Mouse (Mus musculus): Measurements from ENCODE around the gene Calm3. TPM values are rescaled to one million over a fixed set of nuclear protein-coding genes. Genes with fewer than 3 reads are reported as not detected.
A peak's percentile ranks its signal among the peaks of the same experiment; 100 is the strongest.
"Not testable (repeated sequence)": the region's sequence is repeated elsewhere in the genome, so short reads cannot be mapped to it uniquely, and the experiment has no call there.

Calm3 gene
- polyA plus RNA-seq (2015; fragmentation: Nextera tagmentation; extraction: Ambion mirVana), result 101 and 113 TPM in 2 replicates

DNA sequence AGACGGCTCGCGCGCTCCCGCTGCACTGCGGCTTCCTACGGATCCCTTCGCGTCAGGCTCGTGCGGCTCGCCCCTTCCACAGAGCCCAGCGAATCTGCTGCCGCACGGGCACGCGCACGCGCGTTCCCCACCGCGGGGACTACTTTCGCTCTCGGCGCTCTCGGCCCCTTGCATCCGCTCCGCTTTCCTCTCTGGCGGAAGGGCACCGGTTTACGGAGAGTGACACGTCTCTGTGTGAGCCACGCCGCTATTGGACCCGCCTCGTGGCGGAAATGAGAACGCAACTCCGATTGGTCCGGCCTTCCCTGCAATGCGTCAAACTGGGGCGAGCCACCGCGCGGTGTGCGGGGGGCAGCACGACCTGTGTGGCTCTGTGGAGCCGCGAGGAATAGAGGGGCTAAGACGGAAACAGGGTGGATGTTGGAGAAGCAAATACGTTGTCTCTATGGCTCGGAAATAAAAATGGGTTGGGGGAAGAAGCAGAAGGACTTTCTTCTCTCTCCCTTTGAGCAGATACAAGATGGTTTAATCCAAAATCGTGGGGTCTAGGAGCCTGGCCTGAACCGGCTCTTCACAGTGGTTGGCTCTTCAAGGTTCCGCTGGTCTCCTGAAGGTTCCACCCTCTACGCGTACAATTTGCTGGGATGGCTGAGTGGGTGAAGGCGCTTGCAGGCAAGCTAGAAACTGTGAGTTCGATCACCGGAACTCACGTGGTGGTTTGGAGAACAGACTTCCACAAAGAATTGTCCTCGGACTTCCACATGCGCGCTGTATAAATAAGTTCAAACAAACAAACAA lies at the start of gene Calm3:
Gene Calm3, minus strand, starts transcription at position 78 of the 798 bp plus-strand sequence.
- H3K4me3 ChIP-seq (replicated peaks), result peak within 1 kb of the TSS; percentile 98
- no peaks in the 10 kb centered on the region for H3K9me3 ChIP-seq
- peak; percentile 88 for ATAC-seq (ENCODE audit: insufficient read depth, low FRiP score, low read depth)
- peaks cover 38% of the 10 kb centered on the region for H3K4me1 ChIP-seq
- H3K9ac ChIP-seq, result peak within 1 kb of the TSS; percentile 97
- peak within 1 kb of the TSS; percentile 78 for H3K4me2 ChIP-seq
- H3K27ac ChIP-seq, result peak within 1 kb of the TSS; percentile 97
- WGBS, result 2% methylated on average over 64 of the region's 64 CpGs
- no peaks in the 10 kb centered on the region for H3K36me3 ChIP-seq
- H3K27me3 ChIP-seq (replicated peaks), result no peaks in the 10 kb centered on the region

DNA sequence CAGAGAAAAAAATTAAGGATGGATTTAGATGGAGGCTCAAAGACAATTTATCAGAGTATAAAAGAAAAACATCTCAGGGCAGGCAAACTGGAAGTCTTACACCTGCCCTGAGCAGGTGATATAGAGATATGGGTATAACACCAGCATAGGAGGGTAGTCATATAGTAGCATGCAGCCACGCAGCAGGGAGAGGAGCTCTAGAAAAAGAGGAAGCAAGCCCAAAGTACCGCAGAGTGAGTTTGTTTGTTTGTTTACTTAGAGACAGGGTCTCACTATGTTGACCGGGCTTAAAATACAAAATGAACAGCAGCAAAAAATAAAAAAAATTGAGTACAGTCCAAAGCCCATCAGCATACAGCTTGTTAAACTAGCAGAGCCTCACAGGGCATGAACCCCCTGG lies 47.2 kb upstream of the Calm3 start:
- WGBS, result 80% methylated on average over 3 of the region's 3 CpGs
- no peaks in the 10 kb centered on the region for H3K9me3 ChIP-seq
- H3K27ac ChIP-seq, result no peak overlapping the region
- H3K36me3 ChIP-seq, result no peaks in the 10 kb centered on the region
- no peaks in the 10 kb centered on the region for H3K4me1 ChIP-seq
- H3K4me2 ChIP-seq, result no peak overlapping the region
- H3K27me3 ChIP-seq (replicated peaks), result no peaks in the 10 kb centered on the region
- no peak overlapping the region for H3K4me3 ChIP-seq (replicated peaks)
- no peak for ATAC-seq (ENCODE audit: insufficient read depth, low FRiP score, low read depth)
- H3K9ac ChIP-seq, result no peak overlapping the region

DNA sequence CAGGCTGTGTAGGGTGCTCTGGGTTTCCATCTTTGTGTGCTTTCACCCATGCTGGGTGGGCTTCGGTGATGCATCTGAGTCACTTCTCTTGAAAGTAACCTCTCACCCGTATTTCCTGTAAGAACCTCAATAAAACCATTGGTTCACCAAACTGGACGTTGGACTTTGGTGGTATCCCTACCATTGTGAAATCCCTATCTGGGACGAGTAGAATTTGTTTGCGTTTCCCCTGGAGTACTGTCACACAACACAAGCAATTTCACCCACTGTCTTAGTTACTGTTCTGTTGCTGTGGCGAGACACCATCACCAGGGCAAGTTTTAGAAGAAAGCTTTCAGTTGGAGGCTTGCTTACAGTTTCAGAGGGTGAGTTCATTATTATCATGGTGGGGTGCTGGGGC lies 44.5 kb upstream of the Calm3 start:
- Histone ChIP-seq H3K27ac (no peak overlapping the region), H3K36me3 (no peaks in the 10 kb centered on the region), H3K4me1 (no peaks in the 10 kb centered on the region), H3K4me3 (replicated peaks) (no peak overlapping the region), H3K4me2 (no peak overlapping the region), H3K9ac (no peak overlapping the region), H3K27me3 (replicated peaks) (no peaks in the 10 kb centered on the region), H3K9me3 (no peaks in the 10 kb centered on the region)
- ATAC-seq (ENCODE audit: insufficient read depth, low FRiP score, low read depth), result no peak
- 81% methylated on average over 6 of the region's 6 CpGs for WGBS

DNA sequence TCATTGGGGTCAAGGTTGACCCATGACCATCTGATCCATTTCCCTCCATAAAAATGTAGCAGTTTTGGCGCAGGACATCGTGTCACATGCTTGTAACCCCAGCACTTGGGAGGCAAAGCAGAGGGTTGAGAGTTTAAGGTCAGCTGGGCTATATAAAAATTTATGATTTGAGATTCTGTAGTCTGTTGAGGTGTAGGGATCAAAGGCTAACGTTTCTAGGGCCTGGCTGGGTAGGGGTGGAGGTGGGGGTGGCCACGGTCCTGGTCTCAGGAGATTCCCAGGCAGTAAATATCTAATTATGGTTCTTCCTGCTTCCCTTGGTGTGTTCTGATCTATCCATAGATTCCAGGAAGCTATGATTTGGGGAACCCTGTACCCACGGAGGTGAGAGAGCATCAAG lies 37.8 kb upstream of the Calm3 start:
- Histone ChIP-seq H3K4me3 (replicated peaks) (no peak overlapping the region), H3K27me3 (replicated peaks) (no peaks in the 10 kb centered on the region), H3K4me1 (peaks cover 4% of the 10 kb centered on the region; the same call in 1 of the 2 replicates), H3K9ac (no peak overlapping the region), H3K36me3 (no peaks in the 10 kb centered on the region), H3K4me2 (no peak overlapping the region), H3K27ac (no peak overlapping the region), H3K9me3 (no peaks in the 10 kb centered on the region)
- WGBS, result 71% methylated on average over 5 of the region's 5 CpGs
- no peak for ATAC-seq (ENCODE audit: insufficient read depth, low FRiP score, low read depth)

- H3K4me2 ChIP-seq, result no peak within 1 kb of the TSS
- no peak within 1 kb of the TSS for H3K9ac ChIP-seq
- H3K27me3 ChIP-seq (replicated peaks), result no peaks in the 10 kb centered on the region
- ATAC-seq (ENCODE audit: insufficient read depth, low FRiP score, low read depth), result peak; percentile 53; the same call in 1 of the 2 replicates
- no peaks in the 10 kb centered on the region for H3K9me3 ChIP-seq
- no peak within 1 kb of the TSS for H3K27ac ChIP-seq
- H3K36me3 ChIP-seq, result no peaks in the 10 kb centered on the region
- H3K4me3 ChIP-seq (replicated peaks), result no peak within 1 kb of the TSS
- H3K4me1 ChIP-seq, result peaks cover 4% of the 10 kb centered on the region; the same call in 1 of the 2 replicates
- 23% methylated on average over 17 of the region's 17 CpGs for whole genome bisulfite sequencing
Measured at GRCm38 (mm10) chr7:16959539-16960187, 35.7 kb upstream of the Calm3 start, which contains the start of gene Pnmal1. Pnmal1 (plus strand) TSS chr7:16959679.

DNA sequence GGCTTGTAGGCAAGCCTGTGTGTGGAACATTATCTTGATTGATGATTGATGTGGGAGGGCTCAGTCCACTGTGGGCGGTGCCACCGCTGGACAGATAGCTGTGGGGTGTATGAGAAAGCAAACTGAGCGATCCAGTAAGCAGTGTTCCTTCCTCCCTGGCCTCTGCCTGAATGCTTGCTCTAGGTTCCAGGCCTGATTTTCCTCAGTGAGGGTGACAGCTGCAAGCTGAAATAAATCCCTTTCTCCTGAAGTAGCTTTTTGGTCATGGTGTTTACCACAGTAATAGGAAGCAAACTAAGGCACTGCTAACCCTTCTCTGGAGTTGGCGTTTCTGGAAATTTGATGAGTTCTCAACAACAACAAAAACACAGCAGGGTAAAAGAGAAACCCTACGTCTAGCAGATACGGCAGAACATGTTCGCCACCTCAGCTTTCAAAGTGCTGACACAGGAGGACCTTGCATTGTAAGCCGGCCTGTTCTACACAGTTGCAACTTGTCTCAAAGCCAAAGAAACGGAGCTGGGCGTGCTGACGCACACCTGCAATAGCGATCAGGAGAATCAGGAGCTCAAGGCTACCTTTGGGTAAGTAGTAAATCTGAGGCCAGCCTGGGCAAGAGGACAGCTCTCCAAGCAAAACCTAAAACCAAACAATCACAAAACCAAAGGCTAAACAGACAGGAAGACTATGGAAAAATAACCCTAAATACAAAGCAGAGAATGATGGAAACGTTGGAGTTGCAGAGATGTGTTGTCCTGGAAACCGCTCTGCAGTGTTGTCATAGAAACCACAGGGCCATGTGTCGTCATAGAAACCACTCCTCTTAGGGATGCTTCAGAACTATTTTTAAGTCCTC lies 32.7 kb upstream of the Calm3 start:
- H3K4me1 ChIP-seq, result peaks cover 4% of the 10 kb centered on the region; the same call in 1 of the 2 replicates
- 67% methylated on average over 15 of the region's 15 CpGs for WGBS

GRCm38 (mm10) chr7:16955712-16956111 lies 31.8 kb upstream of the Calm3 start:
- H3K36me3 ChIP-seq, result no peaks in the 10 kb centered on the region
- 62% methylated on average over 4 of the region's 4 CpGs for WGBS
- H3K9me3 ChIP-seq, result no peaks in the 10 kb centered on the region
- H3K4me3 ChIP-seq (replicated peaks), result no peak overlapping the region
- H3K27me3 ChIP-seq (replicated peaks), result no peaks in the 10 kb centered on the region
- peaks cover 4% of the 10 kb centered on the region; the same call in 1 of the 2 replicates for H3K4me1 ChIP-seq
- no peak for ATAC-seq (ENCODE audit: insufficient read depth, low FRiP score, low read depth)
- no peak overlapping the region for H3K27ac ChIP-seq
- H3K4me2 ChIP-seq, result no peak overlapping the region
- no peak overlapping the region for H3K9ac ChIP-seq

More for the DNA sequence above, 32.7 kb upstream of the Calm3 start:
- Histone ChIP-seq H3K4me2 (no peak overlapping the region), H3K36me3 (no peaks in the 10 kb centered on the region), H3K9me3 (no peaks in the 10 kb centered on the region), H3K4me3 (replicated peaks) (no peak overlapping the region), H3K27ac (no peak overlapping the region), H3K27me3 (replicated peaks) (no peaks in the 10 kb centered on the region), H3K9ac (no peak overlapping the region)
- ATAC-seq (ENCODE audit: insufficient read depth, low FRiP score, low read depth), result no peak

- ATAC-seq (ENCODE audit: insufficient read depth, low FRiP score, low read depth), result not testable (repeated sequence)
Measured at GRCm38 (mm10) chr7:16953776-16954175, 29.9 kb upstream of the Calm3 start.

DNA sequence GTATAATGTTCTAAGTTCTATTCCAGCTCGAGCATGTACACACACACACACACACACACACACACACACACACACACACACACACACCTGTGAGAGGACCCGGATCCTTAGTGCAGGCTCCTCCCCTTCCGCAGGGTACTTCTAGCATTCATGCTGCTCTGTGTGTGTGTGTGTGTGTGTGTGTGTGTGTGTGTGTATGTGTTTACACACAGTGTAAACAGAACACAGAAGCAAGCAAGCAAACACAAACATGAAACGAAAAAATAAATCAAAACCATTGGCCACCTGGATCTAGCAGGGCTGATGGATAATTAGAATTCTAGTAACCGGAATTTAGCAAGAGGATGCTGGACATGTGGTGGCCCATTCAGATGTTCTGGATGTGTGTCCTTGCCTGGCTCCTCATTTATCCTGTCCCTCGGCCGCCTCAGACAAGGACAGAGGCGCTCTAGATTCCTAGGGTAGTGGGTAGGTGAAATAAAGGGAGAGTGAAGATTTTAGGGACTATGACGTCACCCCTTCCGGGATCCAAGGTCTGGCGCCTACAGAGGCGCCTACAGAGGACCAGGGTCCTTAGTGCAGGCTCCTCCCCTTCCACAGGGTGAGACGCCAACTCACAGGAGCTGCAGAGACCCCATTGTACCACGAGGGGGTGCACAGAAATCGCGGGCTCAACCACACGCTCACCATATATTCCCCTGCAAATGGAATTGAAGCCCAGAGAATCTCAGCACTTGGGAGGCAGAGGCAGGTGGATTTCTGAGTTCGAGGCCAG lies 27.1 kb upstream of the Calm3 start:
- H3K27me3 ChIP-seq (replicated peaks), result peaks cover 27% of the 10 kb centered on the region
- 18% methylated on average over 18 of the region's 18 CpGs for WGBS
- no peak overlapping the region for H3K9ac ChIP-seq
- ATAC-seq (ENCODE audit: insufficient read depth, low FRiP score, low read depth), result peak; percentile 48
- no peak overlapping the region for H3K4me3 ChIP-seq (replicated peaks)
- H3K9me3 ChIP-seq, result no peaks in the 10 kb centered on the region
- no peaks in the 10 kb centered on the region for H3K36me3 ChIP-seq
- 0 out of 2 replicates have a peak overlapping the region, but pooled peaks have one; percentile 22 for H3K4me2 ChIP-seq
- peaks cover 38% of the 10 kb centered on the region for H3K4me1 ChIP-seq
- no peak overlapping the region for H3K27ac ChIP-seq

More at GRCm38 (mm10) chr7:16953776-16954175, 29.9 kb upstream of the Calm3 start:
- not testable (repeated sequence) for H3K9ac ChIP-seq; H3K27ac ChIP-seq; H3K4me2 ChIP-seq; H3K27me3 ChIP-seq (replicated peaks); H3K9me3 ChIP-seq; H3K4me3 ChIP-seq (replicated peaks); H3K36me3 ChIP-seq
- 60% methylated on average over 2 of the region's 2 CpGs for WGBS
- peaks cover 12% of the 10 kb centered on the region for H3K4me1 ChIP-seq

DNA sequence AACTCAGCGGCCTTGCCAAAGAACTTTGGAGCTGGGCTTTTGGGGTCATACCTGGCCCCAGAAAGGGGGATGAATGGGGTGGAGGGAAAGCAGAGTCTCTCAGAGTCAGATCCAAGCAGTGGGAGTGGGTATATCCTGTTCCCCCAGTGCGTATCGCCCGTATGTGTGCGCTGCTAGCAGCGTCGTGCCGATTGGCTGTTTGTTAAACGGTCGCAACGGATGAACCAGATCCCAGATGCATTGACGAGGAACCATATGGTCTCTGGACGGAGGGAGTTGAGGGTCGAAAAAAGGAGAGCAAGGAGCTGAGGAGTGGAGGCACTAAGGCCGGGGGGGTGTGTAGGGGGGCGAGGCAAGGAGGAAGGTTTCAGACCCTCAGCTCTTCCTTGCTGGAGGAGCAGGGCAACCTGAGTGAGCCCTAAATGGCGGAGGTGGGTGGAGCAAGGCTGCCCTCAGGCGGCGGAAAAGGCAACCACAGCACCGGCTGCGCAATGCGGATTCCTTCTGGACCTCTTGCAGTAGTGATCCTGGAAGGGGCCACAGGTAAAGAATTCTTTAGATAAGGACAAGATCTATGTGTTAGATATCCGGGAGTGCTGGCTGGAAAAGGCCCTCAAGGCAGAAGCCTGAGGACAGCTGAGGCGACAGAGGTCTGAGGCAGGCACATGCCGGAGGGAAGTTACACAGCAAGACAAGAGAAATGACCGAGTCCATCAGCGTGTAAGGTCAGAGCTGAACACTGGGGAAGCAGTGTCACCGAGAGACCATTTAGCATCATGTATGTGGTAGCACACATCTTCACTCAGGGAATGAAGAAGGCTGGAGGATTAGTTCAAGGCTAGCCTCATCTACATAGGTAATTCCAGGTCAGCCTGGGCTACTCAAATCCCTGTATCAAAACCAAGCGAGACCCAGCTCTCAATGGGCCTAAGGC lies 26.3 kb upstream of the Calm3 start:
- WGBS, result 9% methylated on average over 29 of the region's 29 CpGs
- H3K4me1 ChIP-seq, result peaks cover 42% of the 10 kb centered on the region

More for the DNA sequence above, 26.3 kb upstream of the Calm3 start:
- Histone ChIP-seq H3K27ac (no peak overlapping the region), H3K9me3 (no peaks in the 10 kb centered on the region), H3K4me2 (peak overlapping the region; percentile 65), H3K4me3 (replicated peaks) (peak overlapping the region; percentile 31), H3K27me3 (replicated peaks) (peaks cover 36% of the 10 kb centered on the region), H3K36me3 (no peaks in the 10 kb centered on the region), H3K9ac (peak overlapping the region; percentile 3; the same call in 1 of the 2 replicates)
- peak; percentile 23; the same call in 1 of the 2 replicates for ATAC-seq (ENCODE audit: insufficient read depth, low FRiP score, low read depth)

All from stomach, embryonic 15.5 days (tissue).